Mouse (Mus musculus) B cell, adult 62 days (primary cell): ENCODE measurements around the gene Rps2. TPM values are rescaled to one million over a fixed set of nuclear protein-coding genes. Genes with fewer than 3 reads are reported as not detected.

Source experiments
- total RNA-seq: library from RNA; stranded (reverse); gene quantifications from 4 replicates; pipeline ENCODE4 v1.2.4, GENCODE M21; 2023

Rps2 gene
- total RNA-seq, result 1,219 to 1,283 TPM (median 1,236 TPM) in 4 replicates

GRCm38 (mm10) chr17:24717943-24718342 is at the start of gene Rps2, which contains the start of gene Rnf151:
TSS of gene Rps2 (plus strand) at chr17:24718116.
TSS of gene Rnf151 (minus strand) at chr17:24718063.

DNA sequence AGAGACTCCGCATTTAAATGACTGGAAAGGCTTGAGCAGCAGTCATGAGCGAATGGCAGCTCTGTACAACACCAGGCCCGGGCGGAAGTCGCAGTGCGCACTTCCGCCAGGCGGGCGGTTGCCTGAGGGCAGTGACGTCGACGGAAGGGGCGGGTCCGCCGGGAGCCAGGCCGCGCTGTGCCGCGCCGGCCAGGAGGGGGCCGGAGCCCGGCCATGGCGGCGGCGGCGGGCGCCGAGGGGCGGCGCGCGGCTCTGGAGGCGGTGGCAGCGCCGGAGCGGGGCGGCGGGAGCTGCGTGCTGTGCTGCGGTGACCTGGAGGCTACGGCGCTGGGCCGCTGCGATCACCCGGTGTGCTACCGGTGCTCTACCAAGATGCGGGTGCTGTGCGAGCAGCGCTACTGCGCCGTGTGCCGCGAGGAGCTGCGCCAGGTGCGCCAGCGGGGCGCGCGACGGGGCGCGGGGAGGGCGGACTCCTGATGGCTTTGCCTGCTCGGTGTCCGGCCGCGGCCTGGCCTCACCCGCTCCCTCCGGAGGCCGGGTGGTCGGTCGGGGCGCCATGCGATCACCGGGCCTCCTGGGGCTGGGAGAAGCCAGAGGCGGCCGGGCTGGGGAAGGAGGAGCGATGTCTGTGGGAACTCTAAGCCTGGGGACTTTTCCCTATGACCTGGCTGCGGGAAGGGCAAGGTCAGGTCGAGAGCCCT is 48.2 kb upstream of the Rps2 start, which contains the start of gene Zfp598:
TSS of gene Zfp598 (plus strand) at position 143 of the 701 bp plus-strand sequence.

GRCm38 (mm10) chr17:24689251-24690081 is 28.4 kb upstream of the Rps2 start, which contains the start of gene Syngr3:
TSS of gene Syngr3 (minus strand) at chr17:24689955.

GRCm38 (mm10) chr17:24696011-24696697 is 21.8 kb upstream of the Rps2 start, which contains the start of the genes Gfer and Noxo1:
TSS of gene Gfer (minus strand) at chr17:24696156.
TSS of gene Noxo1 (plus strand) at chr17:24696234.

GRCm38 (mm10) chr17:24706982-24707800 is 10.7 kb upstream of the Rps2 start, which contains the start of gene Tbl3:
TSS of gene Tbl3 (minus strand) at chr17:24707660.

GRCm38 (mm10) chr17:24724184-24724583 is 6.3 kb downstream of the Rps2 start, which contains the start of gene Ndufb10:
TSS of gene Ndufb10 (minus strand) at chr17:24724478.

GRCm38 (mm10) chr17:24727618-24728017 is 9.7 kb downstream of the Rps2 start, which contains the start of gene Rpl3l:
TSS of gene Rpl3l (plus strand) at chr17:24727820.

DNA sequence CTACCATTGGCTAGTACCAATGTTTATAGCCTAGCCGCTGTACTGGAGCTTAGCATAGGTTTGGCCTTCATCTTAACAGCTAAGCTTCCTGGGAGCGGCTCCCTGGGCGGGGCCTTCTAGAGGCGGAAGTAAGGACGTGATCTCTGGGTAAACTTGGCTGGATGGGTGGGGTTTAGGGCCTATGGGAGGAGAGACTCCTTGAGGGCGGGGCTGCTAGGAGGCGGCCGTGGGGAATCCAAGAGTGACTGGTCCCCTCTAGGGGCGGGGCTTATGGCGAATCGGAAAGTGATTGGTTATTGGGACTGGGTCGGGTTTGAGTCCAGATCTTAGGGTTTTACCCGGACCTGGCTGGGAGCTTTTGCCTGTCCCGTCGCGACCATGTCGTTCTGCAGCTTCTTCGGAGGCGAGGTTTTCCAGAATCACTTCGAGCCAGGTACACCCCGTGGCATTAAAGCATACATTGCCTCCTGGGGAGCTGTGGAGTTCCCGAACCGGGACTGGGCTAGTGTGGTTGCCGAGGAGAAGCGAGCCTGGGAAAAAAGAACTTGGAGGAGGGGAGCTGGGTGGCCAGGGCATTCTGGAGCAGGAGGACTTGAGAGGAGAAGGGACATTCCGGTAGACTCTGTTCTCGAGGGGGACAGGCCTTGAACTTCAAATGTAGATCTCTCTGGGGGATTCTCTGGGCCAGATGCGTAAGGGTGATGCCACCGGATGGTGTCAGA is 18.6 kb downstream of the Rps2 start, which contains the start of gene Msrb1:
TSS of gene Msrb1 (plus strand) at position 313 of the 722 bp plus-strand sequence.

DNA sequence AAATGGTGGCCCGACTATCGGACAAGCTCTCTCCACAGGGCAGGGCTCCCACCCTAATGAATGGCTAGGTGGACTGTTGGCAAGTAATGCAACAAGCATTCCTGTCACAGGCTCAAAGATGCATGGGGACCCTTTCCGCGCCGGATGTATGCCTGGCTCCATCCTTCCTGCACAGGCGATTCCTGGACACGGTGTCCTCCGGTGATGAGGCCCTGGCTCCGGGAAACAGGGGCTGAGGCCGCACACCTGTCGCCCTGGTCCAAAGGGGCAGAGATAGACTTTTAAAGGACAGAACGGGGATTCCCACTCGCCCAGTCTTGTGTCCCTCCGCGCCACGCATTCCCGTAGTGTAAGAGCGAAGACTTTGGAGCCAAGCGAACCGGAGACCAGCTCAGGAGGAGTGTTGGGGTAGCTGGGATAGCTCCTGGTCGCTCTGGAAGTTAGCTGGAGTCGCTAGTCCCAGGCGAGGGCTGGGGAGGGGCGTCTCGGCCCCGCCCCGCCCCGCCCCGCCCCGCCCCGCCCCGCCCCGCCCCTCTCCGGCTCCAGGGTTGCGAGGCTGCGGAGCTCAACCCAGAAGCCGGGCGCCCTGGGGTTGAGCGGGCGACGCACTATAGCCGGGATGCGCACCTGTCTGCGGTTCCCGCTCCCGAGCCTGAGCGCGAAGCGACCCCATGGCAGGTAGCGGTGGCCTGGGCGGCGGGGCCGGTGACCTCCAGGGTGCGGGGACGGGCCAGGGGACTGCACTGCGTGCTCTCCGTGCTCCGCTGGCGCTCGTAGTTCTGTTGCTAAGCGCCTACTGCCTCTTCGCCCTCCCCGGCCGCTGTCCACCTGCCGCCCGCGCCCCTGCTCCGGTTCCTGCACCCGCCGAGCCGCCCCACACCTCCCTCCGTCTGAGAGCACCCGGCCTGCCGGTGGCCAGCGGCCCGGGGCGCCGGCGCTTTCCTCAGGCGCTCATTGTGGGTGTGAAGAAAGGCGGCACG is 34.8 kb downstream of the Rps2 start, which contains the start of gene Hs3st6:
TSS of gene Hs3st6 (plus strand) at position 574 of the 980 bp plus-strand sequence.

Other genes with a start within 250 kb of the Rps2 start
- 53.5 to 67.6 TPM (median 60.7 TPM) in 4 replicates for gene E4f1, start 247.8 kb upstream of the Rps2 start, total RNA-seq
- gene Pgp, start 247.7 kb upstream of the Rps2 start, total RNA-seq, result 14.3 to 17.9 TPM (median 16.6 TPM) in 4 replicates
- gene Bricd5, start 244.2 kb upstream of the Rps2 start, total RNA-seq, result 0.91 to 1.0 TPM in 2 of 4 replicates, not detected in the others
- 16.1 to 24.1 TPM (median 21.4 TPM) in 4 replicates for gene Mlst8, start 239.0 kb upstream of the Rps2 start, total RNA-seq
- not detected in 4 replicates for gene Caskin1, start 229.5 kb upstream of the Rps2 start, total RNA-seq
- 174 to 212 TPM (median 202 TPM) in 4 replicates for gene Traf7, start 190.2 kb upstream of the Rps2 start, total RNA-seq
- 0.92 to 3.0 TPM (median 1.4 TPM) in 4 replicates for gene Rab26, start 183.9 kb upstream of the Rps2 start, total RNA-seq
- 66.6 to 77.7 TPM (median 73.9 TPM) in 4 replicates for gene Pkd1, start 168.3 kb upstream of the Rps2 start, total RNA-seq
- 90.9 to 106 TPM (median 96.8 TPM) in 4 replicates for gene Tsc2, start 85.5 kb upstream of the Rps2 start, total RNA-seq
- 4.4 to 5.8 TPM (median 5.0 TPM) in 4 replicates for gene Nthl1, start 85.4 kb upstream of the Rps2 start, total RNA-seq
- gene Slc9a3r2, start 67.8 kb upstream of the Rps2 start, total RNA-seq, result 0.41 to 0.48 TPM in 2 of 4 replicates, not detected in the others
- not detected in 4 replicates for gene Npw, start 59.7 kb upstream of the Rps2 start, total RNA-seq
- 54.6 to 60.8 TPM (median 56.6 TPM) in 4 replicates for gene Zfp598, start 48.4 kb upstream of the Rps2 start, total RNA-seq
- gene Syngr3, start 28.2 kb upstream of the Rps2 start, total RNA-seq, result not detected in 4 replicates
- 12.9 to 22.3 TPM (median 19.2 TPM) in 4 replicates for gene Gfer, start 22.0 kb upstream of the Rps2 start, total RNA-seq
- gene Noxo1, start 21.9 kb upstream of the Rps2 start, total RNA-seq, result 5.5 to 8.2 TPM (median 5.8 TPM) in 4 replicates
- gene Tbl3, start 10.5 kb upstream of the Rps2 start, total RNA-seq, result 27.5 to 42.8 TPM (median 32.7 TPM) in 4 replicates
- not detected in 4 replicates for gene Rnf151, start 53 bp upstream of the Rps2 start, total RNA-seq
- 67.0 to 84.4 TPM (median 75.9 TPM) in 4 replicates for gene Ndufb10, start 6.4 kb downstream of the Rps2 start, total RNA-seq
- 1.6 TPM in 1 of 4 replicates, not detected in the others for gene Rpl3l, start 9.7 kb downstream of the Rps2 start, total RNA-seq
- gene Msrb1, start 18.5 kb downstream of the Rps2 start, total RNA-seq, result 32.3 to 40.3 TPM (median 34.7 TPM) in 4 replicates
- not detected in 4 replicates for gene Hs3st6, start 34.9 kb downstream of the Rps2 start, total RNA-seq
- gene Meiob, start 86.2 kb downstream of the Rps2 start, total RNA-seq, result not detected in 4 replicates
- 29.2 to 37.9 TPM (median 31.8 TPM) in 4 replicates for gene Hagh, start 122.0 kb downstream of the Rps2 start, total RNA-seq
- gene Fahd1, start 132.2 kb downstream of the Rps2 start, total RNA-seq, result 1.6 to 2.9 TPM (median 2.5 TPM) in 4 replicates
- 0.45 to 0.72 TPM (median 0.59 TPM) in 4 replicates for gene Igfals, start 147.9 kb downstream of the Rps2 start, total RNA-seq
- gene Nubp2, start 168.2 kb downstream of the Rps2 start, total RNA-seq, result 53.9 to 62.6 TPM (median 58.4 TPM) in 4 replicates
- 22.1 to 30.5 TPM (median 28.7 TPM) in 4 replicates for gene Spsb3, start 168.5 kb downstream of the Rps2 start, total RNA-seq
- 65.3 to 77.7 TPM (median 72.9 TPM) in 4 replicates for gene Eme2, start 177.0 kb downstream of the Rps2 start, total RNA-seq
- gene Mrps34, start 177.0 kb downstream of the Rps2 start, total RNA-seq, result 27.2 to 32.9 TPM (median 29.8 TPM) in 4 replicates
- gene Nme3, start 178.4 kb downstream of the Rps2 start, total RNA-seq, result 16.7 to 22.9 TPM (median 20.5 TPM) in 4 replicates
- 208 to 219 TPM (median 213 TPM) in 4 replicates for gene Mapk8ip3, start 218.9 kb downstream of the Rps2 start, total RNA-seq
- 26.3 to 41.9 TPM (median 33.7 TPM) in 4 replicates for gene Jpt2, start 242.6 kb downstream of the Rps2 start, total RNA-seq